Mouse (Mus musculus) E14TG2a.4 (cell line): Measurements from ENCODE around the gene St8sia1.

Experiments
- CTCF ChIP-seq: conservative IDR thresholded peaks from 2 replicates; pipeline ENCODE4 v1.5.1; 2014; ENCODE audit warnings: low read length
- NANOG ChIP-seq: IDR thresholded peaks from 2 replicates; pipeline ENCODE4 v1.6.1; 2014; ENCODE audit warnings: borderline replicate concordance, low read length, mixed read lengths
- POU5F1 ChIP-seq: IDR thresholded peaks from 2 replicates; pipeline ENCODE4 v1.6.1; 2014; ENCODE audit warnings: low read length, borderline replicate concordance

DNA sequence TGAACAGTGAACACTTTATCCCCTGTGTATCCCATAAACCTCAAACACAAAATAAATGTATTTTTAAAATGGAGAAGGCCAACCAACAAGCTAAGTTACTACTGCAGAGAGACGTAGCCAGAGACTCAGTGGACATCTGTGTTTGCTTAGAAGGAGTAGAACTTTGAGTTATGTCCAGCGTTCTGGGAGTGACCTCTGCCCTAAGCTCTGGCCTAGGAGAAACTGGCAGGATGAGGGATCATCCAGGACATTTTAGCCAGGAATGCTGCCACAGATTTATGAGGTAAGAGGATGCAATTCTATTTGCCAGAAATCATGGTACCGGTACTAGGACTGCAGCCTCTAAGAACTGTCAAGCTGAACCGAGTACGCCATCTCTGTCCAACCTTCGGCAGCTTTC lies 45.6 kb downstream of the St8sia1 start:
- no peak for TF ChIP-seq CTCF
- TF ChIP-seq POU5F1, result no peak
- no peak for TF ChIP-seq NANOG
